Mouse (Mus musculus): Measurements from ENCODE around the gene Kcnn1.
"Not testable (repeated sequence)": the region's sequence is repeated elsewhere in the genome, so short reads cannot be mapped to it uniquely, and the experiment has no call there.

The Kcnn1 gene

DNA sequence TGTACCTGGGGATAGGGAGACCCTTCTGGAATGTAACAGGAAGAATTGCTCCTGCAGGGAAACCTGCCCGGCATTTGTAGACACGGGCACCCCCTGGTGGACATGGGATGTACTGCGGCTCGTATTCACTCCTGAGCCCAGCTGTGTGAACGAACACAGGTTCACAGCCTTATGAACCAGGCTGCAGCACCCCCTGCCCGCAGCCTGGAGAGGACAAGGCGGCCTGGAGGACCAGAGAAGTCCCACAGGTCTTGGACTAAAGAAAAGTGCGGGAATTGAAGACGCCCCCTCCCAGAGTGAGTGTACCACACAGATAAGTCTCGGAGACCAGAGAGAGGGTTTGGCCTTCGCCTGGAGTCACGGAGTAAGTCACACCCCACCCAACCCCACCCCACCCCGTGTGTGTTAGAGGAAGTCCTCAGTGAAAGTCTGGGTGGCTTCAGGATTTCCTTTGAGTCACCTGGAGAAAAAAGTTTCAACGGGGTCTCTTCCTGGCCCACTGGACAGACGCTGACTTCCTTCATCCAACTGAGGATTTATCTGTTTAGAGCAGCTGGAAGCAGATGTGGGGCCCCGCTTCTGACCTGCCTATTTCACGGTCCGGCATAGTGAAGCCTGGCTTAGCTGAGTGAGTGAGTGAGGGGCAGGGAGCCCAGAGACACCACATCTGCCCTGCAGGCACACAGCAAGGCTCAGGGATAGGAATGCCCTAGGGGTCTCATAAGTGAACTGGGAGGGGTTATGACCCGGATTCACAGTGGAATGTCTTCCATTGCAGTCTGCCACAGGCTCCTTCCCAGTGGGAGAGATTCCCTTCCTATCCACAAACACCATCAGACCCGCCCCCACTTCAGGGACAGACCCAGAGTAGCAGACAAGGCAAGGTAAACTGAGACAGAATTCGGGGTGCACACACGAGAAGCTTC, 21.6 kb downstream of the Kcnn1 start:
- peak; percentile 95 for DNase-seq

DNA sequence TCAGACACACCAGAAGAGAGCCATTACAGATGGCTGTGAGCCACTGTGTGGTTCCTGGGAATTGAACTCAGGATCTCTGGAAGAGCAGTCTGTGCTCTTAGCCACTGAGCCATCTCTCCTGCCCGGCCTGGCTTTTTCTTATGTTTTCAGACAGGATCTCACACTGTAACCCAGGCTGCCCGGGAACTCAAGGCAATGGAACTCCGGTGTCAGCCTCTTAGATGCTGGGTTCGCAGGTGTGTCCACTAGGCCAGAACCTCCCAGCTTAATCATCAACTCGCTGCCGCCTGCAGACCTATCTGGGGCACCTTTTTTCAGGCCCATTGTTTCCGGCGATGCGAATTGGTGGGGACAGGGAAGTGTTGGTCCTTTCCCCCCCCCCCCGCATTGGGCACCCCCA, 22.5 kb downstream of the Kcnn1 start:
- DNase-seq = no peak

DNA sequence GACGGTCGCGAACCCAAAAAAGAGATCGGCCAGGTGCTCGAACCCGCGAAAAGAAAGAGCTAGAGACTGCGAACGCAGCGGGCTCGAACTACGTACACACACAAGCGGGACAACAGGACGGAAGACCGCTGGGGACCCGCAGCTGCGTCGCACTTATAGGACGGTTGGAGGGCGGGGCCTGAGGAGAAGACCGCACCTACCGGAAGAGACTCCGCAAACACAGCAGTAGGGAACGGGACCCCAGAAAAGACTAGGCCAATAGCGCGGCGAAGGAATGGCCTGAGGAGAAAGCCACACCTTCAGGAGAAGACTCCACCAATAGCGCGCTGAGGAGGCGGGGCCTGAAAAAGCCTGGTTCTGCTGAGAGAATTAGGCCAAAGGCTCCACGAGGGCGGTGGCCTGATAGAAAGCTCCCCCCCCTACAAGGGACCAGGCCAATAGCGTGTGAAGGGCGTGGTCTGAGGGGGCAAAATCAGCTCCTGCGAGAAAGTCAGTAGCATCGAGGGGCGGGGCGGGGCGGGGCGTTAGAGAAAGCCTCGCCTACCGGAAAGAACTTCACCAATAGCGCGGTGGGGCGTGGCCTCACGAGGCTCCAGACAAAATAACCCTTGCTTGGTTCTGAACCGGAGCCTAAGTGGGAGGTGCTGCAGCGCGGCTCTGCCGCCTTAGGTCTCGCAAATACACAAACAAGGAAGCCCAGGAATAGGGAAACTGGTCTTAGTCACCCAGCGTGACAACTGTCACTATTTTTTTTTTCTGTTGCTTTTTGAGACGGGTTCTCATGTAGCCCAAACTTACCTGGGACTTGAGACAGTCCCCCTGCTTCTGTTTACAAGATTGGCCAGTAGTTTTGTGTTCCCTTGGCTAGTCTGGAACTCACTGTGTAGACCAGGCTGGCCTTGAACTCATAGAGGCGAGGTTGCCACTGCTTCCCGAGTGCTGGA, 23.4 kb downstream of the Kcnn1 start, which contains the start of gene Arrdc2:
Gene Arrdc2 (minus strand): TSS at position 313 of the 944 bp plus-strand sequence.
- DNase-seq = peak; percentile 99

DNA sequence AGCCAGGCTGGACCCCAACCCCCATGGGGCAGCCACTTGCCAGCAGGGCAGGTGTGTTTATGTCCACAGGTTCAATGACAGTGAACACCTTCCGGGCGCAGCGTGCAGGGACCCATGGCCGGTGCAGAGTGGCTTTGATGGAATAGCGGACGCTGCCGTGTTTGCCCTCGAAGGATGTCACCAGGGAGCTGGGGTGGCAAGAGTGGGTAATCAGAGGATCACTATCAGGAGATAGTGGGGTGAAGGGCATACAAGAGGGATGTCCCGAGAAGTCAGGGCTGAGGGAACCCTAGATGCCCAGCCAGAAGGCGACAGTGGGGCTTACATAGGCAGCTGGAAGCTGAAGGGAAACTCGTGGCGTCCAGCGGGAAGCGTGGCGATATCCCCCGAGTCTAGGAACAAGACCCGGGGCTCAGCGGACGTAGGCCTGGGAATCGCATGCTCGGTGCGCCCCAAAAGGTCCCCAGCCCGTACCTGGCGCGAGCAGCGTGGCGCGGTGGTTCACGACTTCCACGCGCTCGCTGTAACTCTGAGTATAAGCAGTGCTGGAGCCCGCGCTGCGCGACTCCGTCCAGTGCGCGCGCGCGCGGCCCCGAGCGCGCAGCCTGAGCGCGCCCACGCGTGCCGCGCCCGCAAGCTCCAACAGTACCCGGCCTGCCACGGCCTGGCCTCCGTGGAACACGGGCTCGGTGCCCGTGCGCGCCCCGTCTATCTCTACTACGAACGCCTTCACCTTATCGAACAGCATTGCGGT, 24.2 kb downstream of the Kcnn1 start:
- DNase-seq = no peak

DNA sequence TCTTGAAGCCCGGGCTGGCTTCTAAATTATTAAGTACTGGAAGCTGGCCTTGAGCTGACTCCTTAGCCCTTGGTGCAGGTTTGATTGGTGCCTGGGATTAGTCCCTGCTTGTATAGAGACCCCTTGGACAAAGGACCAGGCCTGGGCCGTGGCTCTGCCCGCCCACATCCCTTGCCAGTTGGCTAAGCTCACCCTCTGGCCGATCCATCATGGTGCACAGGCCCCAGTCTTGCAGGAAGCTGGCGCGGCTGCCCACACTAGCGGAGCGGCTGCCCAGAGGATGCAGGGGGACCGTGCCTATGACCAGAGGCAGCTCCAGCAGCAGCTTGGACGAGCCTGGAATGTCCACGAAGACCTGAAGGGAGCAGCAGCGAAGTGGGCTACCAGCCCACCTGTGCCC, 26.4 kb downstream of the Kcnn1 start:
- no peak for DNase-seq

DNA sequence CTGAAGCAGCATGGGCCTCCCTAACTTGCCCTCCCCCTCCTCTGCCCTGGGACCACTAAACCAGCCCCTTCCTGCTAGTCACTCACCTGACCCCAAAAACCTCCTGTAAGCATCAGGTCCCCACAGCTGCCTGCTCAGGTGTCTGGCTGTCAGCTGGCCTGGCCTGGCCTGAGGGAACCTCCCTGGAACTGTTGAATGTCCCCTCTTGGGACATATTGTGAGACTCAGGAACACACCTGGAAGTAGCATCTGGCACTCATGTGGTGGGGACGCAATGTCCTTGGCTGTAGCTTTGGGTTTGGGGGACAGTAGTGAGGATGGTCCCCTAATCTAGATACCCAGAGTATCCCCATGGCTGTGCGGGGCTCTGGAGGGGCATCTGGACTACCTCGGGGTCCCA, 29.0 kb downstream of the Kcnn1 start:
- DNase-seq = no peak

DNA sequence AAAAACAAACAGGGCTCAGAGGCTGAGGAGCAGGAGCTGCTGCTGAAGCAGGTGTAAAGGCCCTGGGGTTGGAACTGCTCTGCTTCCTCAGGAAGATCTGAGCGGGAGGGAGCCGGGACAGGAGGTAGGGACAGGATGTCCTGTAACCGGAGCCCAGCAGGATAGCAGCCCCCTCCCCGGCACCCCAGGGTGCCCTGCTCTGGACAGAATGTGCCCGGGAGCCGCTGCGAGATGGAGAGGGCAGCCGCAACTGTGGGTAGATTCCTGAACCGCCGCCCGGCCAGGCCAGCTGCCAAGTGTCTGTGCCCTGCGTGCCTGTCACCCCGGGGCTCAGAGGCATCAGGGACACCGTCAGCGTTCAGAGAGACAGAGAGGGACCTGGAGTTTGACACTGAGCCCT, 29.5 kb downstream of the Kcnn1 start:
- DNase-seq = peak; percentile 79

DNA sequence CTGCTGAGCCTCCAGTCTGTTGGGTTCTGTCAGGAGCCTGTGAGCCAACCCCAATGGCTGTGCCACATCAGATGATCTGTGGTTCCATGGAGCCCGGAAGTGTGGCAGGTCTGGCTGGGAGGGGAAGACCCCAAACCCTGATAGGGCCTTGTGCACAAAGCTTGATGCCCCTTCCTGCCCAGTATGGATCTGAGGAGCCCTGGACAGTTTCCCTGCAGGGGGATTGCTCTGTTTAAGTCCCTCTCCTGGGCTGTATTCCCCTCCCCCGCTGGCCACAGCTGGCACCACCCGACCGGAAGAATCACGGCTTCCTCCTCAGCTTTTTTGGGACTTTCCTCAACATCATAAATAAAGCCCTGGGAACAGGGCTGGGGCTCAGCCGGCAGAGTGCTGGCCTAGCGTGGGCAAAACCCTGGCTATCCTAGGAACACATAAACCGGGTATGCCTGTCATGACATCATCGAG, 30.0 kb downstream of the Kcnn1 start:
- peak; percentile 52 for DNase-seq

DNA sequence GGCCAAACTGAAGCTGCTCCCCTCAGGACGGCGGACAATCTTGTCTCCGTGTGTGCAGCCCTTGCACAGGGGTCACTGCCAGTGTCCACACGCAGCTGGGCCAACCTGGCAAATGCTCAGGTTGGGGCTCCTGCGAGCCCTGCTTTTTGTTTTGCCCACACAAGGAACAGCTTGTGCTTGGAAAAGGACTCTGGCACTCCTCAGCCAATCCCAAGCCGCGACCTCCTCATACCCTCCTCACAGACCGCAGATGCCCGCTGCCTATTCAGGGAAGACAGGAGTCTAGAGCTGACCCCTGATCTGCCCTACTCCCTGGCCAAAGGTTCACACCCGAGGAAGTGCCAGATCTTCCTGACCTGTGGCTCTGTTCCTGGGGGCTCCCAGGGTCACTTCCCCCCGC, 30.7 kb downstream of the Kcnn1 start:
- no peak for DNase-seq

DNA sequence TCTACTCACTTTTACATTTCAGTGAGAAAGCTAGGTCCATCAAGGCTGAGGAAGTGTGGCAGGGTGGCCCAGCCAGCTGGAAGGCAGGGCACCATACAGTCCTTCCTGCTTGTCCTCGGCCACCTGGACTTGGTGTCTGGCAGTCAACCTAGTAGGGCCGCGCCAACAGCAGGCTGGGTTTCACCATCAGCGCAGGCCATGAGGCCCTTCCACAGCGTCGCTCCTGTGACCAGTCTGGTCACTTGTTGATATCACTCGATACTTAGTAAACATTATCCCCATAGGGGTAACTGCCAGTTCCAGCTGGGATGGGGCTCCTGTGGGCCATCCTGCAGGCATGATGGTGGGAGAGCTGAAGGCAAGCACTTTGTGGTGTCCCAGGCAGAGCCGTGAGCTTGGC, 31.5 kb downstream of the Kcnn1 start:
- DNase-seq = no peak

DNA sequence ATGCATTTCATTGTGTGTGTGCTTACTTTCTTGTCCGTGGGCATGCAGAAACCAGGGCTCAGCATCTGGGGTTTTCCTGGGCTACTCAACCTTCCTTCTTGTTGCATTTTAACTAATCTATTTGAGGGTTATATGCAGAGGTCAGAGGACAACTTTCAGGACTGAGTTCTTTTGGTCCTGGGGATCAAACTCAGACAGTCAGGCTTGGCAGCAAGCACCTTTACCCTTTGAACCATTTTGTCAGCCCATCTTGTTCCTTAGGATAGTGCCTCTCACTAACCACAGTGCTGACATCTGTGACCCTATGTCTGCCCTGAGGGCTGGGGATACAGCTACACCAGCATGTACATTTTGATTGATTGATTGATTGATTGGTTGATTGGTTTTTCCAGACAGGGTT, 35.3 kb downstream of the Kcnn1 start:
- DNase-seq = no peak

DNA sequence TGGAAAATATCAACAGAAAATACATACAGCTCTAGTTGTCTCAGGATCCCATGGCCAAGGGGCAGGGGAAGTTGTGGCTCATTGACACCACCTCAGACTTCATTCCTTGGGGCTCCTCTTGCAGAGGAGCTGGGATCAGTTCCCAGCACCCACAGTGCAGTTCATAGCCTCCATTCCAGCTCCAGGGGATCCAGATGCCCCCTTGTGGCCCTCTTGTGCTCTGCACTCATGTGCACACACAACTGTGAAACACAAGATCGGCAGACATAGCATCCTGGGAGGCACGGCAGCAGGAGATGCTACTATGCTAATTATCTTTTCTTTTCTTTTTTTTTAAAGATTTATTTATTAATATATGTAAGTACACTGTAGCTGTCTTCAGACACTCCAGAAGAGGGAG, 36.0 kb downstream of the Kcnn1 start:
- no peak for DNase-seq

DNA sequence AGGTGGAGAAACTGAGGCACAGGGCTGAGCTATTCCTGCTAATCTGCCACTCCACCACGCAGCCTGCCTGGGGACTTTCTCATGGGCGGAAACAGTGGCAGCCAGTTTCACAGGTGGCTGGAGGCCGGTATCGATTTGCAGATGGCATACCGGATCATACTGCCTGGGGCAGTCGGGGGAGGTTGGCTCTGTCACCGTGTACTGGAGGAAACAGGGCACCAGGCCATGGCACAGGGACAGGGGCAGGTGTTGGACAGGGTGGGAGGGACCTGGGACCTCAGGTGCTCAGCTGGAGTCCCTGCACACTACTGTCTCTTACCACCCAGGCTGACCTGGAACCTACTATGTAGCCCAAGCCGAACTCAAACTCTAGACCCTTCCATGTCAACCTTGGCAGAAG, 37.2 kb downstream of the Kcnn1 start:
- DNase-seq = no peak

DNA sequence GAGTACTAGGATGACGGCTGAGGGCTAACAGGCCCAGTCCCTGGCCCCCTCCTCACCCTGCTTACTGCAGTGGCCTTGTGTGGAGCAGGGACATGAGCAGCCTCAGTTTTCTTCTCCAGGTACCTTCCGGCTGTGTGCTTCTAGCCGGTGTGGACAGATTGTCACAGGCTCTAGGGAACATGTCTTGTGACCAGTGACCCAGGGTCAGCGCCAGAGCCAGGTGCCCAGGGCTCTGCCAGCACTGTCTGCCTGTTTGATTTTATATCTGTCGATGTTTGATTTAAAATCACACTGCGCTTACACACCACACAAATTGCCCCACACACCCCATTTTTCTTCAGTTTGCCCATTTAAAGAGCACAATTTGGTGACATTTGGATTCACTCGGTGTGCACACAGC, 39.3 kb downstream of the Kcnn1 start:
- DNase-seq = no peak

DNA sequence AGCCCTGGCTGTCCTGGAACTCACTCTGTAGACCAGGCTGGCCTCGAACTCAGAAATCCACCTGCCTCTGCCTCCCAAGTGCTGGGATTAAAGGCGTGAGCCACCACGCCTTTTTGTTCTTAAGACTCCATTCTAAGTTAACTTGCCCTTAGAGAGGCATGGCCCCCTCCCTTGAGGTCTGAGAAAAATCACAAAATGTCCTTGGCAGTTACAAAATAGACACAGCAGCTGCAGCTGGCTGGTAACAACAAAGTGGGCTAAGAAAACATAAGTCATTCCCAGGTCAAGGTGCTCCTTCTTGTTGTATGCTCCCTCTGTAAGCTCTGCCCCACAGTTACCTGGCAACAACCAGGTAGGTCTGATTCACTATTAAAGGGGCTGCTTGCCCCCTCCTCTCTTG, 40.5 kb downstream of the Kcnn1 start:
- not testable (repeated sequence) for DNase-seq

DNA sequence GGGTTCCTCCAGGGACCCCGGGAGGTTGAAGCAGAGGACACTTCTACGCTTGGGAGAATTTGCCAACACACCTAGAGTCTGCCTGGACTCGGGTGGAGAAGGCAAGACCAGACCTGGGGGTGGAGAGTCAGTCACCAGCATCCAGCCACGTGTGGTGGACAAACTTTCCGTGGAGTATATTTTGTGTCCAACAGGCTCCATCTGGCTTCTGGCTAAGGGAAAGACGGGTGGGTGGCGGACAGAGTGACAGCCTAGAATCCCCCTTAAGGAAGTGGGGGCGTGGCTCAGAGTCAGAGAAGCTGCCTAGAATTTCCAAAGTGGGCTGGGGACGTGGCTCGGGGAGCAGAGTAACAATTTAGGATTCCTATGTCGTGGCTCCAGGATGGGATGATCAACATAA, 41.1 kb downstream of the Kcnn1 start:
- DNase-seq = no peak

DNA sequence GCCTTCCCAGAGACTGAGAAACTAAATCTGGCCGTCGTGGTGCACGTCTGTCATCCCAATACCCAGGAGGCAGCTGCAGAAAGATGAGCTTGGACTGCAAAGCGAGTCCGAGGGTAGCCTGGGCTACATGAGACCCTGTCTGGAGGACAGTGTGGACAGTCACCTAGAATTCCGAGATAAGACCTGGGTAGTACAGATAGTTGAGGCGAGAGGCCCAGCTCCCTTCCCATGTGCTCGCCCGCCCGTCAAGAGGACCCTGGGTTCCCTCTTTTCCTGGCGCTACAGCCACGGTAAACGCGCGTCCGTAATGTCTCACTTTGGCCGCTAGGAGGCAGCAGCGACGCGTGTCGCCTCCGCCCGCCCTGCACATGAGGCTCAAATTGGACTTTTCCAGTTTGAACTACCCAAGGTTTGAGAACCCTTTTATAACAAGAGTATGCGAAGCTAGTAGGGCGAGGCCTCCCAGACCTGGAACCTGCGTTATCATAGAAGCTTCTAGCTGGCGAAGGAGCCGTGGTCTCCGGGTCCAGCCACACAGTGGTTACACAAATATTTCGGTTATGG, 41.6 kb downstream of the Kcnn1 start:
- peak; percentile 81 for DNase-seq

DNA sequence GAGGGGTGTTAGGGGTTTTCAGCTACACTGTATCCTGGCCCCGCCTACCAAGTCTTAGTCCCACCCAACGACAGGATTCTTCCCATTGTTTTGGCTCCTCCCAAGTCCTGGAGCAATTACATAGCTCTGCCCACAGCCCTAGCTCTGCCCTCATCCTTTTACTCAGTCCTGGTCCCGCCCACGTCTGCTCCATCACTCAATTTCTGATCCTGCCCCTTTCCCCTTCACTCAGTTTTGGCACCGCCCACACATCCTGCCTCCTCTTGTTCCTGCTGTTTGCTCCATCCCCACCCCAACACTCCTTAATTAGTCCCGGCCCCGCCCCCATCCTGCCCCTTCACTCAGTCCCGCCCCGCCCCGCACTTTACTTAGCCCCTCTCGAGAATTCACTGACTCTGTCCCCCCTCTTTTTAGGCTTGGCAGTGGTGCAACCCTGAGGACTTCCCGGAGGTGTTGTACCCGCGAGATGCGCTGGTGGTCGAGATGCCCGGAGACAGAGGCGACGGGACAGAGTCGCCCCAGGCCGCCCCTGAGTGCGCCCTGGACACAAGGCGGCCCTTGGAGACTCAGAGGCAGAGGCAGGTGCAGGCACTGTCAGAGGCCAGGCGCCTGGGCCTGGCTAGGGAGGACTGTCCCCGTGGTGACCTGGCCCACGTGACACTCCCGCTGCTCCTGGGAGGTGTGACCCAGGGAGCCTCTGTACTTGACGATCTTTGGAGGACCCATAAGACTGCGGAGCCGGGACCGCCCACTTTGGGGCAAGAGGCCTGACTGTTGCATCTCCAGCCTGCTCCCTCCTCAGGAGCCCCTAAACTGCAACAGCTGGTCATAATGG, 42.7 kb downstream of the Kcnn1 start:
- DNase-seq = peak; percentile 84

DNA sequence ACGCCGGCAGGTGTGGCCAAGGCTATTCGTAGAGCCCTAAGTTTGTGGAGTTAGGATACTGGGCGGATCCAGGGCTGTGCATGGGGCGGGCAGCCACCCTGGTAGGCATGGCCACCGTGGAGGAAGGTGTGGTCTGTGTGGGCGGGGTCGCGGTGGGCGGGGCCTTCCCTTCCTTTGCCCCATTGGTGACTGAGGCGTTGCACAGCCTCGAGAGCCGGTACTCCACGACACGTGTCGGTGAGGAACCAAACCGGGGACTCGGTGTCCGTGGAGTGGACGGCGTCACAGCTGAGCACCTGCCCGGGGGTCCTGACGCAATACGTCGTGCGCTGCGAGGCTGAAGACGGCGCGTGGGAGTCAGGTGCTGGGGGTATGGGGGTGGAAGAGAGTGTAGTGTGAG, 46.4 kb downstream of the Kcnn1 start:
- DNase-seq = peak; percentile 65

DNA sequence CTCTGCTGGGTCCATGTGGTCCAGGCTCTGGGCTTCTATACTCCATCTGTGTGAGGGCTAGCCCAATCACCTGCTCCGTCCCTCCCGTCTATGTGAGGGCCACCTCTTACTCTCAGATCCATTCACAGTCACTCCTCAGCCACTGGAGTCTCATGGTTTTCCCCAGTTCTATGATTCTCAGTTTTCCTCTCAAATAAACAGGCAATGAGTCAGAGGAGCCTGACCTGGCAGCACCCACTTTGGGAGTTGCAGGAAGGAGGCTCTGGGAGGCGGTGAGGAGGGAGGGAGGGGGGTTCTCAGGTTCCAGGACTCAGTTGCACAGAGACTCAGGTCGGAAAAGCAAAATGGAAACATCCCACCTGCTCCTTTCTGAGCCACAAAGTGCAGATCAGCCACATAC, 50.2 kb downstream of the Kcnn1 start:
- DNase-seq = no peak

DNA sequence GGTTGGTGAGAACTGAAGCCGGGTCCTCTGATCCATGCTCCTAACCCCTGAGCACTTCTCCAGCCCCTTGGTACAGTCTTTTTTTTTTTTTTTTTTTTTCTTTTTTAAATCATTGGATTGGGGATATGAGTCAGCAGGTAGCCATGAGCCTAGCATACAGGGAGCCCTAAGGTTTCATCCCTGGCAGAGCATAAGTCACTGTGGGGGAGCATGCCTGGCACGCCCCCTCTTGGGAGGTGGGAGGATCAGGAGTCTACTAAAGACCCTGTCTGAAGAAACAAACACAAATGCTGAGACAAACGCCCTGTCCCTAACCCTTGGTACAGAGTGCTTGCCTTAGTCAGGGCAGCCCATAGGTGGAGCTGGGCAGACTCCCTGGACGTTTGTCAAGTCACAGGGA, 51.0 kb downstream of the Kcnn1 start:
- no peak for DNase-seq

Measured in lung, postnatal 14 days (tissue).